Mouse (Mus musculus) liver, embryonic 14.5 days (tissue): ENCODE measurements around the gene Tnfaip3.

Experiments
- CTCF ChIP-seq: IDR thresholded peaks from 2 replicates; pipeline ENCODE4 v1.5.1; 2016; ENCODE audit warnings: antibody characterized with exemption, low read depth, control low read depth
- EP300 ChIP-seq: IDR thresholded peaks from 2 replicates; pipeline ENCODE4 v1.6.1; 2016; ENCODE audit warnings: antibody characterized with exemption, low read depth

DNA sequence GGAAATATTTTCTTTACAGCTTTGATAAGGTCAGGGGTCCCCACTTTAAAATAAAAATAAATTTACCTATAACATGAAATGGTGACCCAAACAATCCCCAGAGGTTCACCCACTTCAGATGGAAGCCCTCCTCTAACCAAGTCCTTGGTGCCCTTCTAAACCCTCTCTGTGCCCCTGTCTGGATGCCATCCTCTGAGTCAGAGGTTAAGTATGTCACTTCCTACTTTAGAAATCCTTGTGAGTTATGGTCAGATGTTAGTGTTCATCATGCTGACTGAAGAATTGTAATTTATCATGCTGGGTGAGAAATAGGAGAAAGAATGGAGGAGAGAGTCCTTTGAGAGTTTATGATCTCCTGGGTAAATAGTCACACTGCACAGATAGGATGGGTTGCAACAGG lies 19.1 kb downstream of the Tnfaip3 start:
- TF ChIP-seq CTCF (no peak), EP300 (no peak)
